Mouse (Mus musculus) cerebellum, adult 18-20 months (tissue): ENCODE results near the gene Nol7.

Experiments used
- DNase-seq, 2 experiments: peaks; one replicate each; pipeline ENCODE4 v3.0.0; 2021

Gene Nol7

GRCm38 (mm10) chr13:43398297-43399080 lies at the start of gene Nol7:
Gene Nol7, plus strand, starts transcription at chr13:43398390.
- peak; percentile 92 to 99 for DNase-seq

GRCm38 (mm10) chr13:43349376-43349775 lies 48.8 kb upstream of the Nol7 start:
- DNase-seq = no peak

DNA sequence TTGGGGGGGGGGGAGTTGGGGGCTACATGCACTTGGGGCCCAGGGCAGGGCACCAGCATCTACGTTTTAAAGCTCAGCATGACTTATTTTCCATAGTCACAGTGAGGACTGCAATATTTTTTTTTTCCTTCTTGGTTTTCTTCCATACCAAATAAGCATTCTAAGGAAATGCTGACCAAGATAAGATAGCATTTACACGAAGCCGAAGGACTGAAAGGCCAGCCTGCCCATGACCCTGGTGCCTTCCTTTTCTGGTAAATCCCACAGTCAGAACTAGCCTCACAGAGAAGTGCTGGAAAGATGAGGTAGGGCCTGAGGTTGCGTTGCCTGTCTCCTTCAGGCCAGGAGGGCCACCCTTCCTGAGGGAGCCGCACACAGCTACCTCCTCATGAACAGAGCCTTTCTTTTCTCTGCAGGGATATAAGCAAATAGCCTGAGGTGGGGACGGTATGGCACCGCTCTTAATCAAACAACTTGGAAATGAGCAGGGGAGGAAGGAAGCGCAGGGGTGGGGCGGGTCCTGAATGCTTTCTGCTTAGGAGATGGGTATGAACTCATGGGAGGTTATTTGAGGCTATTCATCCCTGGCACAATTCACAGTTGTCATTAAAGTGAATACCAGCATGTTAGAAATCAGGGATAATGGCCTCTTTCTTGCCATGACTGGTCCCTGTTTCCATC lies 47.6 kb upstream of the Nol7 start:
- DNase-seq = no peak

DNA sequence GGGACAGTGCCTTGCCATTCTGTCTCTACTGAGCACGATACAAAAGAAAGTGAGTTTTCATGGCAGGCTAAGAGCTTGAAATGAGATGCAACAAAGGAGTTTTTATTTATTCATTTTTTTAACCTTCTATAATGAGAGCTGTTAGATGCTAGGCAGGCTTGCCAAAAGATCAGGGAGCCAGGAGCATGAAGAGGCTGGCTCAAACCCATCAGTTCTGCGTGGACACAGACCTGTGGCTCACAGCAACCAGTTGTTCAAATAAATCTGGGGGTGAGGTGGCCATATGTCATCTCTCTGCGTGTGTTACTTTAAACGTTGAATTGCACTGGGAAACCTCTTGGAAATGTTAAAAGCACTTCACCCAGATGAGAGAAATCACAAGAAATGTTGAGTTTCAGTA lies 44.8 kb upstream of the Nol7 start:
- DNase-seq = peak; percentile 33 to 43

- no peak for DNase-seq
Observed at GRCm38 (mm10) chr13:43354362-43354761, 43.8 kb upstream of the Nol7 start.

DNA sequence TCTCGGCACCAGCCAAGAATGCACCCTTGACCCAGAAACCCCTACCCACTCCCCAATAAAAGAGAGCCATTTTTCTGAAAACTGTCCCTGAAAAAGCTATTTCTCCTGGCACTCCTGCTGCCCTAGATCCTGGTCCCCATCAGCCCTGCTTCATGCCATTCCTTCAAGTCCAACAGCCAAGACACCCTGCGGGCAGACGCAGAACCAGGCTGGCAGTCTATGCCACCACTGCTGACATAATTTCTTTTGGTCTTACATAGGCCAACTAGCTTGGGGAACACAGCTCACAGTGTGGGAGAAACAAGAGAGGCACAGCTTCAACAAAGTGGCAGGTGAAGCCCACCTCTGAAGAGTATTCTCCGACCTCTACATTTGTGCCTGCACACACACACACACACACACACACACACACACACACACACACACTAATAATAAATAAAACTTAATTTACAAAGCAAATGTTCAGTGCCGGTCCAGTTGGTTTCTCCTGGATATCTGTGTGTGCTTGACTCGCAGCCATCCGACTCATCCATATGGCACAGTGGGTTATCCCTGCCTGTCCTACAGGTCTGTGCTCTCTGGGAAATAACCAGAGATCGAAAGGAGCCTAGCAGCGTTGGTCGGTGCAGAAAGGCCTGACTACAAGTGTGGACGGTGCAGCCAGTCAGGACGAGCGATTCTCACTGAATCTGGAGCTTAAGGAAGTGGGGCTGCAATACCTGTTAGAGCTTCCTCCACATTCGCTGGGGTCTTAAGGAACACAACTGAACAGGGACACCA lies 41.7 kb upstream of the Nol7 start:
- DNase-seq = peak; percentile 55 to 63

DNA sequence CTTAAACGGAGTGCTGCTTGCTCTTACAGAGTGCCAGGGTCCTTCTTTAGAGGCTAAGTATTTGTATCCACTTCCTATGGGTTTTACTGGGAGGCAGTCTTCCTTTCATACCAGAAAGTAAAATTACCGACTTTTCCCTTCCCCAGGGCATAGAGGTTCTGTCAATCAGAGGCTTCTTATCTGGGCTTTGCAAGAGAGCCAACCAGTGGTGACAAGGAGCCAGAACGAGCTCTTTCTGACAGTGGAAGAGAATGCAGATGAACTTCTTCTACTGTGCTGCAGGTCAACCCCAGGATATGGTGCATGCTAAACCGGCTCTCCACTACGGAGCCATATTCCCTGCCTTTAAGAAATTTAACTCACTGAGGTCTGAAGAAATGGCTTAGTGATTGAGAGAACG lies 37.7 kb upstream of the Nol7 start:
- DNase-seq = no peak

DNA sequence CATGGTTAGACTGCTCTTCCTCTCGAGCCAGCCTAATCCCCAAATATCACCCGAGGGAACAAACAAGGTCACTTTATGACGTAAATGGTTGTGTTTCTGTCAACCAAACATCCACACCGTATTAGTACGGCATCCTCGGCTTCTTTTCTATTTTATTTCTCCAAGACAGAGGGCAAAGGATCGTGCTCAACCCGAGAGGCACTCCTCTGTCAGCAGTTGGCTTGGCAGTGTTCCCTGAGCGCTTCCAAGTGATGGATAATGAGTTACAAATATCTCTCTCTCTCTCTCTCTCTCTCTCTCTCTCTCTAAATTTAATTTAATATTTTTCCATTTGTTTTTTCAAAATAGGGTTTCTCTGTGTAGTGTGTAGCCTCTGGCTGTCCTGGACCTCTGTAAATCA lies 35.8 kb upstream of the Nol7 start:
- DNase-seq = no peak

DNA sequence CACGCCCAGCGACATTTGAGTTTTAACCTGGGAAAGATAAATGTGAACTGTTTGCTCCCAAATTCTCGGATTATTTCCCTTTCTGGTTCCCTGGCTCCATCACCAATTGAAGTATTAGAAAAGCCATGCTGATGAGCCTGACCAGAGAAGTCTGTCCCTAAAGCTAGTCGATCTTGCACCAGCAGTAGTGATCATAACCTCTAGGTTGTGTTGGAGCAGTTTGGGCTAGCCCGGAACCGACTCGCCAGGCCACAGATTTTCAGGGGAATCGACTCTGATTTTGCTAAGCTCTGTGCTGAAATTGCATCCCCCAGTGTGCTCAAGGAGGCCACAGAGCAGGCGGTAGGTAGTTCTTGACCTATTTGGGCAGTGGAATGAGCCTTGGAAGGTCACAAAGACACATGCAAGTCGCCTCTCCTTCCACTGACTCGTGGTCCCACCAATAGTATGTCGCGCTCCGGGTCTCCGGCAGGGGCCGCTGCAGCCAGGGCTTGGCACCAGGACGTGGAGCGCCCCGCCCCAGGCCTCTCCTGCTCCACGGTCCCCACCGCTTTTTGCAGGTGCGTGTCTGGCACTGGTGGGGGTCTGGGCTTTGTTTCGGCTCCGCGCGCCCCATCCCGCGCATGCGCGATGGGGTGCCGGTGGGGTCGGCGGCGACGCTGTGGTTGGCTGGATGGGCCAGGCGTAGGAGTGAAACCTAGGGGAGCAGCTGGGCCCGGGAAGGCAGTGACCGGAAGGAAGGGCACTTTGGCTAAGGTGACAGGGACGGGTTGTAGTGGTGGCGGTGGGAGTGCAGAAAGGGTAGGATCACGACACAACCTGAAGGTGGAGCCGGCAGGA lies 33.0 kb upstream of the Nol7 start, which contains the start of gene Sirt5:
Gene Sirt5 (plus strand): TSS at position 512 of the 840 bp plus-strand sequence.
- peak; percentile 92 to 94 for DNase-seq

GRCm38 (mm10) chr13:43365825-43366184 lies 32.4 kb upstream of the Nol7 start:
- DNase-seq = peak; percentile 15 to 27

GRCm38 (mm10) chr13:43370063-43370462 lies 28.1 kb upstream of the Nol7 start:
- no peak for DNase-seq

GRCm38 (mm10) chr13:43372892-43373291 lies 25.3 kb upstream of the Nol7 start:
- DNase-seq = no peak

DNA sequence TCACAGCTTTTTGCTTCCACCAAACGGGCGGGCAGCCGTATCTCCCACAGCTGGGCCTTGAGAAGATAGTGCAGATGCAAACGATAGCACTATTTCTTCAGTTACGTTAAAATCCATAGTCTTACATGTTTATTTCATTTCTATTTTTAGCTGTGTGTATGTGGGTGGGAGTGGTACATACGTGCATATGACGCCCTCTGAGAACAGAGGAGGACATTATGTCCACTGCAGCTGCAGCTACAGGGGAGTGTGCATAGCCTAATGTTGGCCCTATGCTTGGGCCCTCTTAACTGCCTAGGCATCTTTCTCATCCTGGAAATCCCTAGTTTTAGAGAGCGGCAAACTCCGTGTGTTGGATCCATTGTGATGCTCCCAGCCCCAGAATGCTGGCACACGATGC lies 24.0 kb upstream of the Nol7 start:
- DNase-seq = no peak

- no peak for DNase-seq
Observed at GRCm38 (mm10) chr13:43374918-43375432, 23.2 kb upstream of the Nol7 start.

- DNase-seq = no peak
Observed at GRCm38 (mm10) chr13:43379989-43380388, 18.2 kb upstream of the Nol7 start.

DNA sequence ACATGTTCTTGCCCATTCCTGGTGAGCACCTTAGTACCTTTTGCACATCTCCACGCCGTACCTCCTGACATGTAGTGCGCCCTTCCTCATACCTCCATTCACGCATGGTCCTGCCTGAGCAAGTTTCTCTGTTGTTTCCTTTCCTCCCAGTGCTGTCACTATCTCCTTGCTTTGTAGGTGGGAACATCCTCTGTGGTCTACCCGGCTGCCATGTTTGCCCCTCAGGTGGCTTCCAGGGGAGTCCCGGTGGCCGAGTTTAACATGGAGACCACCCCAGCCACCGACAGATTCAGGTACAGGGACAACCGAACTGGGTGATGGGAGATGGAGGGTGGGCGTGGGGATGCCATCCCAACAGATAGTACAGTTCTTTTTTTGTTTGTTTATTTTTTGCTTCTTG lies 12.9 kb upstream of the Nol7 start:
- DNase-seq = no peak

GRCm38 (mm10) chr13:43397700-43398296 lies 392 bp upstream of the Nol7 start:
- peak; percentile 18 to 20 for DNase-seq

- DNase-seq = no peak
Observed at GRCm38 (mm10) chr13:43399576-43399975, 1.4 kb downstream of the Nol7 start.

DNA sequence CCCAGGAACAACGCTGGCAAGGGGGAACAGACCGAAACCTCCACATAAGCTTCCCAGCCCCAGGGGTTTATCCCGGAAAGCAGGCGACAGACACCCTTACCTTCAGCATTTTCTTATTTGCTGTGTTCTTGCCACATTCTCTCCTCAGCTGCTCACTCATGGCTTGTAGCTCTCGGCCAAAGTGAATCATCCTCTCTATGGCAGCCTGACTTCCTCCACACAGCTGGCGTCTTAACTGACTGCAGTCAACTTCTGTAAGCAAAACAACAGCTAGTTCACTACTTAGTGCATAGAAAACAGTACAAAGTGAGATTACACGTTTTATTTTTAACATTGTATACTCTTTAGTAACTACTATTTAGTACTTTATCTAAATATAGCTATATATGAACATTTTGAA lies 14.1 kb downstream of the Nol7 start:
- DNase-seq = no peak

- no peak for DNase-seq
Observed at GRCm38 (mm10) chr13:43413611-43414010, 15.4 kb downstream of the Nol7 start.

DNA sequence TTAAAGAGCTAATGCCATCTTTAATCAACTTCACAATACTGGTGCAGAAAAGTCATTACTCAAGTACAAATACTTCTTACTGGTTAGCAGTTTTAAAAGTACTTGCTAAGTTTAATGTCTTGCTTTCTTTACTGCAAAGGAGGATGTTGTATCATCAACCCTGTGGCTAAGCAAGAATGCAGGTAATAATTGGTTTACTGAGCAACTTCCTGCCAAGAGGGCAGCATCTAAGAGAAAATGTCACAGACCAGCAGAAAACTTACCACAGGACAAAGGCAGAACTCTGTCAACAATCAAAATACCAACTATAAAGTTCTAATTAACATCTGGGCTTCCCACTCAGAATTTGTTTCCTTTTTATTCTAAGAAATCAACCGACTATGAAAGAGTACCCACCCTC lies 17.1 kb downstream of the Nol7 start:
- no peak for DNase-seq

GRCm38 (mm10) chr13:43428436-43428835 lies 30.2 kb downstream of the Nol7 start:
- DNase-seq = no peak
